Mouse (Mus musculus): ENCODE measurements around the gene BC049715. TPM values are rescaled to one million over a fixed set of nuclear protein-coding genes. Genes with fewer than 3 reads are reported as not detected.
"Not testable (repeated sequence)": the region's sequence is repeated elsewhere in the genome, so short reads cannot be mapped to it uniquely, and the experiment has no call there.

The BC049715 gene
- total RNA-seq, 2 experiments from 2014 or later: 0.34 to 0.38 TPM

DNA sequence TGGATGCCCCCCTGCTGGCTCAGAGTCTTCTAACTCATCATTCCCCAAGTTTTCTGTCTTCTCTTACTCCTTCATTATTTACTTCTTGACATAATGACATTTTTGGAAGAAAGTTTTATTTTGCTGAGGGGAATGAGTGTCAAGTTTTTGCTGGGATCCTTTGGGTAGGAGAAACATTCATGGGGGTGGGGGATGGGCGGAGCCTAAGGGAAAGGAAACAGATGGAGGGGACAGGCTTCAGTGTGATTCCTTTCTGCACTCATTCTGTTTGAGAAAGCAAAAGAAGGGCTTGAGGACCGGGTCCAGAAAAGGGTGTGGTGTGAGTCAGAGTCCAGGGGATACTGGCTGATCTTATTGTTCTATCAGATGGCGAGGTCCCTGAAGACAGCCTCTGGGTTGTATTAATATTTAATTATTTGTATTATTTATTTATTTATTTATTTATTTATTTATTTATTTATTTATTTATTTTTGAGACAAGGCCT is 56.0 kb downstream of the BC049715 start:
- ATAC-seq (replicated peaks; ENCODE audit: low FRiP score, poor library complexity, severe bottlenecking): no peak

DNA sequence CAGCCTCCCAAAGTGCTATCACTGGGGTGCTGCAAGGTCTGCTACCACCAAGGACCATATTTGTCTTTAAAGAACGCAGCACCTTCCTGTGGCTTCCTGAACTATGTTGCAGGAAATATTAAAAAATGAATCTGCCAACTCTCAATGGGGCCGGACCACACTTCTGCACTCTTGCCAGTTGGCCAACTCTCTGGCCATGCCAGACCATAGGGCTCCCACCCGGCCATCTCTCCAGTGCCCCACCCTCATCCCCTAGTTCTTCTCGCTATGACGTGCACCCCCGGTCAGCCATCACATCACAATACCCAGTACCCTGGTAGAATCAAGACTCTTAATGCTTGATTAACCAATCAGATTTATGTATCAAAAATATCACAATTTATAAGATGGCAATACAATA is 56.5 kb downstream of the BC049715 start:
- ATAC-seq (replicated peaks; ENCODE audit: low FRiP score, poor library complexity, severe bottlenecking): no peak

DNA sequence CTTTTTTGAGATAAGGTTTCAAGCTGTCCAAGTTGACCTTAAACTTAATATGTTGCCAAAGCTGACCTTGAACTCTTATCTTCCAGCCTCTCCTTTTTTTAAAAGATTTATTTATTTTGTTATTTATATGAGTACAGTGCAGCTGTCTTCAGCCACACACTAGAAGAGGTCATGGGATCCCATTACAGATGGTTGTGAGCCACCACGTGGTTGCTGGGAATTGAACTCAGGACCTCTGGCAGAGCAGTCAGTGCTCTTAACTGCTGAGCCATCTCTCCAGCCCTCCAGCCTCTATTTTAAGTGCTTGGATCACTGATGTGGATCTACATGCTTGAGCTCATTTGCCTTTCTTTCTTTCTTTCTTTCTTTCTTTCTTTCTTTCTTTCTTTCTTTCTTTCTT is 57.3 kb downstream of the BC049715 start:
- ATAC-seq (replicated peaks; ENCODE audit: low FRiP score, poor library complexity, severe bottlenecking): not testable (repeated sequence)

DNA sequence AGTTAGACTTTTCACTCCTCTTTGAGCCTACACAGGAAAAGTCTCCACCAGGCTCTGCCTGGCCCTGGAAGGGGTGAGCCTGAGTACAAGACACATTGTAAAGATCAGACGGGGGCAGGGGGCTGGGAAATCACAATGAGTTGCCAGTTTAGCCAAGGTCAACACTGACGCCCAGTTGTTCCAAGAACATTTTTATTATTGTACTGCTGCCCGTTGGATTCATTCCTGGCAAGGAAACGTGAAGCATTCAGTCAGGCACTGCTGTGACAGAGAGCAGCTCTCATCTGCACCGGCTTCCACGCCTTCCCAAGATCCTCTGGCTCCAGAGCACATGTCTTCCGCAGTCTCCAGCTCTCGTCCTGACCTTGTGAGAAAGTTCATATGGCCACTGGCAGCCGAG is 60.4 kb downstream of the BC049715 start:
- no peak for ATAC-seq (replicated peaks; ENCODE audit: low FRiP score, poor library complexity, severe bottlenecking)

DNA sequence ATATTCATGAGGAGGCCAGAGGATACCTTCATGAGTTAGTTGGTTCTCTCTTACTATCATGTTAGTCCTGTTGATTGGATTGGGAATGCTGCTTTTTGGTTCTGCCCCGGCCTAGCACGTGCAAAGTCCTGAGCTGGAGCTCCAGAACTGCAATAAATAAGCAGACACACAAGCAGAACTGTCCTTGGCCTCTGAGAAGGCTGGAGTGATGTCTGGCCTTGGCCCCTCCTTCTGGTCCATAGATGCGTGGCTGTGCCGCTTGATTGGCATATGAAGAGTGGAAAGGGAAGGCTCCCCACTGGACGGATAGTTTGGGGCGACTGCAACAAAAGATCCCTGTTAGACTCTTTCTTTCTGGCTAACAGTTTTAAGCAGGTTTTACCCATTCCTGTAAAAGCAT is 61.6 kb downstream of the BC049715 start:
- ATAC-seq (replicated peaks; ENCODE audit: low FRiP score, poor library complexity, severe bottlenecking): no peak

DNA sequence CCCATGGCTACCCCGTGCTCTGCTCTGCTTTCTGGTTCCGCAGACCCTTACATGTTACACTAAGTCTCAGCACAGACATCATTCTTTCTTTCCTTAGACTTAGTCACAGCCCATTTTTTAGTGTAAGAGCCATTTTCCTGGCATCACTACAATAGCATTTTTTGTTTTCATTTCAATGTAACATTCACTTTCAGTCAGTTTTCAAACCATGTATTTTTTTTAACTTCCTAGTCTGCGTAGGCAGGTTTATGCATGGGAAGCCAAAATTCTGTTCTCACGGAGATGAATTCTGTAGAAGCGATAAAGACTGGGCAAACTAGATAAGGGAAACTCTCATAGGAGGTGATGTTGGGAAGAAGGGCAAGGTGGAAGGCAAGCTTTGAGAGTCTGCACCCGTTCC is 62.1 kb downstream of the BC049715 start:
- ATAC-seq (replicated peaks; ENCODE audit: low FRiP score, poor library complexity, severe bottlenecking): no peak

Other genes starting within 250 kb of the BC049715 start
- 44.2 and 65.4 TPM in 2 replicates for gene Plbd1, start 165.7 kb upstream of the BC049715 start, total RNA-seq (2015; ENCODE audit: low replicate concordance)
- 49.7 and 54.4 TPM in 2 replicates for gene Plbd1, start 165.7 kb upstream of the BC049715 start, total RNA-seq (2017; ENCODE audit: low replicate concordance)
- not detected in 2 replicates for gene Gucy2c, start 45.9 kb upstream of the BC049715 start, total RNA-seq (2015; ENCODE audit: low replicate concordance)
- gene Gucy2c, start 45.9 kb upstream of the BC049715 start, total RNA-seq (2017; ENCODE audit: low replicate concordance): not detected in 2 replicates
- 12.3 and 17.7 TPM in 2 replicates for gene Hist4h4, start 23.2 kb upstream of the BC049715 start, total RNA-seq (2015; ENCODE audit: low replicate concordance)
- 29.4 and 32.5 TPM in 2 replicates for gene Hist4h4, start 23.2 kb upstream of the BC049715 start, total RNA-seq (2017; ENCODE audit: low replicate concordance)
- gene H2afj, start 19.4 kb upstream of the BC049715 start, total RNA-seq (2015; ENCODE audit: low replicate concordance): 20.9 and 21.9 TPM in 2 replicates
- gene H2afj, start 19.4 kb upstream of the BC049715 start, total RNA-seq (2017; ENCODE audit: low replicate concordance): 26.2 and 40.1 TPM in 2 replicates
- gene Wbp11, start 607 bp downstream of the BC049715 start, total RNA-seq (2015; ENCODE audit: low replicate concordance): 34.2 and 38.2 TPM in 2 replicates
- gene Wbp11, start 607 bp downstream of the BC049715 start, total RNA-seq (2017; ENCODE audit: low replicate concordance): 25.8 and 55.0 TPM in 2 replicates
- 1.9 TPM in 1 of 2 replicates, not detected in the other for gene Smco3, start 7.8 kb downstream of the BC049715 start, total RNA-seq (2015; ENCODE audit: low replicate concordance)
- gene Smco3, start 7.8 kb downstream of the BC049715 start, total RNA-seq (2017; ENCODE audit: low replicate concordance): 2.1 TPM in 1 of 2 replicates, not detected in the other
- gene Art4, start 30.1 kb downstream of the BC049715 start, total RNA-seq (2015; ENCODE audit: low replicate concordance): 197 and 198 TPM in 2 replicates
- gene Art4, start 30.1 kb downstream of the BC049715 start, total RNA-seq (2017; ENCODE audit: low replicate concordance): 348 and 388 TPM in 2 replicates
- gene Mgp, start 48.2 kb downstream of the BC049715 start, total RNA-seq (2015; ENCODE audit: low replicate concordance): 1.9 TPM in 1 of 2 replicates, not detected in the other
- 1.9 TPM in 1 of 2 replicates, not detected in the other for gene Mgp, start 48.2 kb downstream of the BC049715 start, total RNA-seq (2017; ENCODE audit: low replicate concordance)
- gene Erp27, start 94.6 kb downstream of the BC049715 start, total RNA-seq (2015; ENCODE audit: low replicate concordance): not detected in 2 replicates
- gene Erp27, start 94.6 kb downstream of the BC049715 start, total RNA-seq (2017; ENCODE audit: low replicate concordance): 0.34 TPM in 1 of 2 replicates, not detected in the other
- not detected in 2 replicates for gene Pde6h, start 96.2 kb downstream of the BC049715 start, total RNA-seq (2015; ENCODE audit: low replicate concordance)
- gene Pde6h, start 96.2 kb downstream of the BC049715 start, total RNA-seq (2017; ENCODE audit: low replicate concordance): not detected in 2 replicates
- 1,174 and 1,226 TPM in 2 replicates for gene Arhgdib, start 114.3 kb downstream of the BC049715 start, total RNA-seq (2015; ENCODE audit: low replicate concordance)
- gene Arhgdib, start 114.3 kb downstream of the BC049715 start, total RNA-seq (2017; ENCODE audit: low replicate concordance): 299 and 335 TPM in 2 replicates

All from erythroblast, adult 5-6 weeks (primary cell).